Mouse (Mus musculus): ENCODE measurements at regions not wholly inside any gene's neighbourhood (a gene's known extent, or its start where the extent isn't known, plus 50 kb on each side); places are given as distances from the start of the nearest gene placed in this dataset.

DNA sequence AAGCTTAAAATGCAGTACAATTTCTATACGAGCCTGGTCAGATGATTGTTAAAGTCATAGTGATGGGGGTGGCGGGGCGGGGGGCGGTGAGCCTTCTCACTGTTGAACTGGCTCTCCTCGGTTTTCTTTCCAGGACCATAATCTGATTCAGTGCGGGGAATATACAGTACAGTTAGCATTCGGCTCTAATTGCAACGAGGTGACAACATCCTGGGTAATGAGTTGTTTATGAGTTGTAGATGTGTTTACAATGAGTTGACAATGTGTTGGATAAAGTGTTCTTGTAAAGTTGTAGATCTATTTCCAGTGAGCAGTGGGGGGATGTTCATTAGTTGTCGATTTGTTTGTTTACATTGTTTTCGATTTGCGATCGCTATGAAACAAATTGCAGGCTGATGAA lies 440.6 kb upstream of the Dph6 start:
- TF ChIP-seq CTCF (IDR thresholded peaks at IDR 0.05; ENCODE audit: low read depth, low read length) (no peak), POLR2A (IDR thresholded peaks at IDR 0.05; ENCODE audit: borderline replicate concordance, low read depth, low read length) (no peak)
